Mouse (Mus musculus) liver, embryonic 14.5 days (tissue): Measurements from ENCODE around the gene Itpa. TPM values are rescaled to one million over a fixed set of nuclear protein-coding genes. Genes with fewer than 3 reads are reported as not detected.

Experiments used
- ATAC-seq: fragments of 200-750 bp; cut with Nextera tagmentation; 2 replicates; pipeline ENCODE4 v1.8.0; 2017; ENCODE audit warnings: moderate number of reproducible peaks, mild to moderate bottlenecking, moderate library complexity; ENCODE audit not compliant: insufficient read depth
- DNase-seq, 3 experiments: peaks; one replicate each; pipeline ENCODE4 v3.0.0-alpha.2; 2012 to 2013; ENCODE audit warnings: low read depth in 3 of 3, low spot score in 3 of 3
- H3K27ac ChIP-seq: fragments of 300-500 bp; sonication (generic); 2 replicates; pipeline ENCODE4 v1.5.1; 2014; ENCODE audit warnings: moderate library complexity, mild to moderate bottlenecking, control low read depth, inconsistent platforms
- H3K27me3 ChIP-seq: fragments of 300-500 bp; sonication (generic); 2 replicates; pipeline ENCODE4 v1.6.1; 2014; ENCODE audit warnings: mild to moderate bottlenecking, low read length, moderate library complexity; ENCODE audit not compliant: control insufficient read depth, insufficient read depth
- H3K36me3 ChIP-seq: fragments of 300-500 bp; sonication (generic); replicated peaks from 2 replicates; pipeline ENCODE4 v1.6.1; 2014; ENCODE audit warnings: low read depth; ENCODE audit not compliant: control insufficient read depth, insufficient read depth
- H3K4me1 ChIP-seq, 2 experiments: fragments of 200-500 bp in 1 of 2; fragments of 300-500 bp in 1 of 2; sonication (generic) in 1 of 2; replicated peaks; 2 replicates each; pipeline ENCODE4 v1.6.1; 2012 to 2014; ENCODE audit warnings: antibody characterized with exemption in 1 of 2, inconsistent platforms in 1 of 2, low read length in 1 of 2; ENCODE audit not compliant: control insufficient read depth in 2 of 2, insufficient read depth in 2 of 2
- H3K4me2 ChIP-seq: fragments of 300-500 bp; sonication (generic); 2 replicates; pipeline ENCODE4 v1.6.1; 2014; ENCODE audit warnings: low read depth, mild to moderate bottlenecking, control low read depth, moderate library complexity
- H3K4me3 ChIP-seq, 2 experiments: fragments of 200-500 bp in 1 of 2; fragments of 300-500 bp in 1 of 2; sonication (generic) in 1 of 2; 2 replicates each; pipeline ENCODE4 v1.5.1; 2012 to 2014; ENCODE audit warnings: low read depth in 2 of 2, low read length in 2 of 2, mild to moderate bottlenecking in 2 of 2, control low read depth in 1 of 2, inconsistent platforms in 1 of 2, moderate library complexity in 1 of 2; ENCODE audit not compliant: insufficient read depth in 1 of 2
- H3K9ac ChIP-seq: fragments of 300-500 bp; sonication (generic); replicated peaks from 2 replicates; pipeline ENCODE4 v1.6.1; 2014; ENCODE audit warnings: mild to moderate bottlenecking, control low read depth, moderate library complexity
- H3K9me3 ChIP-seq: fragments of 300-500 bp; sonication (generic); 2 replicates; pipeline ENCODE4 v1.6.1; 2016; ENCODE audit warnings: low read length, mixed read lengths; ENCODE audit not compliant: control insufficient read depth
- CTCF ChIP-seq: IDR thresholded peaks from 2 replicates; pipeline ENCODE4 v1.5.1; 2016; ENCODE audit warnings: antibody characterized with exemption, low read depth, control low read depth
- EP300 ChIP-seq: IDR thresholded peaks from 2 replicates; pipeline ENCODE4 v1.6.1; 2016; ENCODE audit warnings: antibody characterized with exemption, low read depth
- WGBS: fragments of 180-500 bp; shearing (Covaris S2); extraction: QIAGEN DNeasy Blood & Tissue Kit; methylation state at CpG from one replicate; pipeline ENCODE4 v1.1.7; 2014; ENCODE audit not compliant: insufficient replicate concordance; 5-methylcytosine and 5-hydroxymethylcytosine counted together
- polyA plus RNA-seq, 2 experiments: library from polyadenylated mRNA; depleted of rRNA in 1 of 2; stranded (reverse) in 1 of 2; unstranded in 1 of 2; fragments of >200 nt; fragmentation: Nextera tagmentation in 1 of 2; extraction: Ambion mirVana in 1 of 2; gene quantifications; 2 replicates each; pipeline versions ENCODE4 v1.2.1 to v1.2.3; 2012 to 2014

The Itpa gene
- polyA plus RNA-seq (2012; rRNA removed) (35.0 and 35.7 TPM in 2 replicates), polyA plus RNA-seq (2014; fragmentation: Nextera tagmentation; extraction: Ambion mirVana) (50.6 and 51.4 TPM in 2 replicates)

DNA sequence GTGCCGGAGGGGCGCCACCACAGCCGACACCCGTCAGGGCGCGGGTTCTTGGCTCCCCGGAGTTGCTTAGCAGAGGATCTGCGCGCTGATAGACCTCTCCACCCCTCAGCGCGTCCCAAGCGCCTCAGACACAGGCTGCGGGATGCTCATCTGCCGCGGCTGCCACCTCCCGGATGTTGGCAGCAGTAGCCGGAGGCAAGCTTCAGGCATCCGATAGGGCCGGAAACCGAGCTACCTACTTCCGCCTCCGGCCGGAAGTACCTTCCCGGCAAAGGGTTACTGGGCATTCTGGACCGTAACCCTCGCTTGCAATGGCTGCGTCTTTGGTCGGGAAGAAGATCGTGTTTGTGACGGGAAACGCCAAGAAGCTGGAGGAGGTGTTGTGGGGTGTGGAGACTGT is at the start of gene Itpa:
TSS of gene Itpa (plus strand) at position 52 of the 400 bp plus-strand sequence.
- 1% methylated on average over 31 of the region's 31 CpGs for WGBS
- Histone ChIP-seq H3K9me3 (no peaks in the 10 kb centered on the region), H3K4me1 (peaks cover 20 to 27% of the 10 kb centered on the region in 2 experiments), H3K9ac (peak within 1 kb of the TSS; percentile 77), H3K27ac (peak within 1 kb of the TSS; percentile 80), H3K36me3 (peaks cover 12% of the 10 kb centered on the region), H3K27me3 (no peaks in the 10 kb centered on the region), H3K4me2 (peak within 1 kb of the TSS; percentile 96), H3K4me3 (peak within 1 kb of the TSS; percentile 79 to 99)
- TF ChIP-seq CTCF (peak; percentile 96), EP300 (peak; percentile 53; the same call in 1 of the 2 replicates)
- ATAC-seq (peak; percentile 65), DNase-seq (peak; percentile 81 to 83 (median 82))

DNA sequence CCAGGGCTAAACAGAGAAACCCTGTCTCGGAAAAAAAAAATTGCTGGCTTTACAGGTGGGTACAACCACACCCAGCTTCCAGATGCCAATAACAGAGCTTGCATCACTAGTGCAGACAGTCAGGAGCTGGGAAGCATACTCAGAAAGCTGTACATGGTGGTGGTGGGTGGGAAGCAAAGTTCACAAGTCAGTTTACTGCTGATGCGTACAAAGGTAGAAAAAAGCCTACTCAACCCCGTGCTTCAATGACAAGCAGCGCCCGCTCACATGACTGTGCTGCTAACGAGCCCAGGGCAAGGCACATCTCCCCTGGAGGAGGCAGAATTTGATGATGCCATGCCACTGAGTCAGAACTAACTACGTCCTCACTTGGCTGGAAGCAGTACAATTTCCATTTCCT is 48.4 kb upstream of the Itpa start:
- Histone ChIP-seq H3K36me3 (peaks cover 16% of the 10 kb centered on the region), H3K9me3 (no peaks in the 10 kb centered on the region), H3K4me3 (no peak overlapping the region), H3K4me1 (no peaks in the 10 kb centered on the region), H3K27me3 (no peaks in the 10 kb centered on the region), H3K27ac (no peak overlapping the region), H3K4me2 (no peak overlapping the region), H3K9ac (no peak overlapping the region)
- TF ChIP-seq CTCF (no peak), EP300 (no peak)
- 83% methylated on average over 7 of the region's 7 CpGs for WGBS
- ATAC-seq (no peak), DNase-seq (no peak)

DNA sequence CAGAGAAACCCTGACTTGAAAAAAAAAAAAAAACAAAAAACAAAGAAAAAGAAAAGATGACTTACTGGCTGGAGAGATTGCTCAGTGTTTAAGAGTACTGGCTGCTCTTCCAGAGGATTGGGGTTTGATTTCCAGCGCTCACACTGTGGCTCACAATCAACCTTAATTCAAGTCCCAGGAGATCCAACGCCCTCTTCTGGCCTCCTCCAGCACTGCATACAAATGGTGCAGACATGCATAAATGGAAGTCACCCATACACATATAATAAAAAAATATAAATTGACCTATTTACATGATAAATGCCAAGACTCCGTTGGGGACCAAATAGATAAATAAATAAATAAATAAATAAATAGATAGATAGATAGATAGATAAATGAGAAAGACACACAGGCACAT is 39.0 kb upstream of the Itpa start:
- H3K9ac ChIP-seq: peak overlapping the region; percentile 80
- ATAC-seq (no peak), DNase-seq (no peak)
- H3K9me3 ChIP-seq: no peaks in the 10 kb centered on the region
- peaks cover 5 to 8% of the 10 kb centered on the region in 2 experiments; a peak in 3 of 4 replicates for H3K4me1 ChIP-seq
- peaks cover 8% of the 10 kb centered on the region for H3K27me3 ChIP-seq
- H3K4me3 ChIP-seq: peak overlapping the region; percentile 69 to 76; a peak in 3 of 4 replicates
- TF ChIP-seq CTCF (peak; percentile 54), EP300 (no peak)
- 47% methylated on average over 3 of the region's 3 CpGs for WGBS
- H3K4me2 ChIP-seq: peak overlapping the region; percentile 89
- H3K27ac ChIP-seq: no peak overlapping the region
- peaks cover 6% of the 10 kb centered on the region for H3K36me3 ChIP-seq

DNA sequence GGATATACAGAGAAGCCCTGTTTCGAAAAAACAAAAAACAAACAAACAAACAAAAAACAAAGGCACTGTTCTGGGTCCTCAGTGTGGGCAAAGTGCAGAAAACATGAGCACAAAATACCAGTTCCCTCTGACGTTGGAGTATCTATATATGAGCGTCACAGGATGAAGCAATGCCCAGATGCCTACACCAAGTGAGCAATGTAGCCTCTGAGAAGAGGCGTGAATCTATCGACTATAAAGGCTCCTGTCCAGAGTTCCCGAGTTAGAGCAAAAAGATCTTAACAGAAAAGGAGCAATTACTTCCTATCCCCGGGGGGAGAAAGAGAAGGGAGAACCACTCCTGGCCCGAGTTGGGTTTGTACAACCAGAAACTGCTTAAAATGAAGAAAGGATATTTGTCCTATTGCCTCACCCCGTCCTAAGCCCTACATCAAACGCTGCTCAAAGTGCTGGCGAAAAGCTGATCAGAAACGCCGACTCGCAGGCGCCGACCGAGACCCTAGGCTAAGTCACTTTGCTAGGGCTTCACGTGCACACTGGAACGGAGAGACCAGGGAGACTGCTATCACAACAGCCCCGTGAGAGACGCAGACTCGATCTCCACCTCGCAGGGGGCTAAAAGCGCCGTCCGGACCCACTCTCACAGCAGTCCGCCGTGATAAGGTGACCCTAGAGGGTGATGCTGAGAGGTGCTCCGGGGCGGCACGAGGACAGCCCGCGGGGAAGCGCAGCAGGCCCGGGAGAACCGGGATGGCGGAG is 38.2 kb upstream of the Itpa start:
- DNase-seq (no peak), ATAC-seq (peak; percentile 72)
- H3K27me3 ChIP-seq: peaks cover 16% of the 10 kb centered on the region
- 2% methylated on average over 35 of the region's 37 CpGs for WGBS
- peak overlapping the region; percentile 89 for H3K4me2 ChIP-seq
- H3K9ac ChIP-seq: peak overlapping the region; percentile 80
- H3K4me3 ChIP-seq: peak overlapping the region; percentile 69 to 76
- no peaks in the 10 kb centered on the region for H3K9me3 ChIP-seq
- TF ChIP-seq EP300 (no peak), CTCF (peak; percentile 2; the same call in 1 of the 2 replicates)
- peak overlapping the region; percentile 11 for H3K27ac ChIP-seq
- H3K4me1 ChIP-seq: peaks cover 5 to 8% of the 10 kb centered on the region in 2 experiments; a peak in 3 of 4 replicates
- H3K36me3 ChIP-seq: peaks cover 6% of the 10 kb centered on the region

DNA sequence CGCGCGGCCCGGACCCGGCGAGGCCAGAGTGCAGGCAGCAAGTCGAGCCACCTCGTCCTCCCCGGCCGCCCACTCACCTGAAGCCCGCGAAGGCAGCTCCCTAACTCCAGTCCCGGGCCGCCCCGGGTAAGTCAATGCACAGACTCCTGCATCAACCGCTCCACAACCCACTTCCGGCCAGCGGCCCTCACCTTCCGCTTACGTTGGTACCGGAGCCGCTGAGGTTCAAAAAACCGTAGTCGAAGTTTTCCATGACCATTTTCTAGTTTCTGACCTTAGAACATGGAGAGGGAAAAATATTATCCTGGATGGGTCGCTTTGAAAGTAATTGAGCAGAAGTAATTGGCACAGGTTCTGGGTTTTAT is 37.6 kb upstream of the Itpa start, which contains the start of the genes Fastkd5 and Ubox5:
TSS of gene Fastkd5 (minus strand) at position 189 of the 365 bp plus-strand sequence.
TSS of gene Ubox5 (minus strand) at position 200 of the 365 bp plus-strand sequence.
- Histone ChIP-seq H3K9ac (peak within 1 kb of the TSS; percentile 80), H3K27me3 (peaks cover 21% of the 10 kb centered on the region), H3K9me3 (no peaks in the 10 kb centered on the region), H3K4me1 (peaks cover 5 to 8% of the 10 kb centered on the region in 2 experiments; a peak in 3 of 4 replicates), H3K36me3 (peaks cover 6% of the 10 kb centered on the region), H3K4me3 (peak within 1 kb of the TSS; percentile 69 to 76), H3K27ac (peak within 1 kb of the TSS; percentile 11), H3K4me2 (peak within 1 kb of the TSS; percentile 89)
- under 1% methylated on average over 19 of the region's 25 CpGs for WGBS
- TF ChIP-seq EP300 (peak; percentile 51), CTCF (no peak)
- DNase-seq (peak; percentile 77 to 80 (median 79)), ATAC-seq (peak; percentile 86)
